Mouse (Mus musculus): ENCODE data around the gene Arhgap25.

DNA sequence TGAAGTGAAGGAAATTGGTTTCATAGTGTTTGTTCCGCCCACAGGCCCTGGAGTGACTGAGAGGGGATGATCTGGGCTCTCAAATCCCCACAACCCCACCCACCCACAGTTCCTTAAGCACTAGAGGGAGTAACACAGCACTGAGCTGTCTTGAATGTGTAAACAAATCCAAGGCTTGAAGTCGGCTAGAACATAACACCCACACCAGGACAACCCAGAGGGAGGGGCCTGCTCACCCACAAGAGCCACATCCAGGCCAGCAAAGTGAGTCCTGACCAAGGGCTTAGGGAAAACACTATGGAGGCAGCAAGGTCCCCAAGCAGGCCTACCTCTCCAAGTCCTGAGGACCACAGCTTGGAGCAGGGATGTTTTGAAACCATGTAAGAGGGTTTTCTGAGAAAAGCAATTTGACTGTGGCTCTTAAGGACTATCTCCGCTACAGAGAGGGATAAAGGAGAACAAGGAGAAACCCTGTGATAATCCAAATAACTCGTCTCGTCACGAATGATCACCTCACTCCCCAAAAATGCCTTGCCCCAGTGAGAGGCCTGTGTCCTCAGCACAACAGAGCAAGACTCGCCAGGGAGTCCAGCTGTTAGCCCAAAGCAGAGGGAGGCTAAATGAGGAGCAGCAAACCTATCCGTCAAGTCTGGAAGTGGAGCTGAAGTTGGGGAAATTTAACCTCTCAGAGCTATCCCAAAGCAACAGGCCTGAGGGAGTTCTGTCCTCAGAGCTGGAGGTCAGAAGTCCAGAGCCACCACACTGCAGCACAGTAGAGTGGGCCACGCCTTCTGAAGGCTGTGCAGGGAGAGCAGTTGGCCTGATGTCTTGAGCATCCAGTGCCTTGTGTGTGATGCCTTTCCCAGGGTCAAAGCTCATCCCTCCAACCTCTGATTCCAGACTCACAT lies 34.9 kb upstream of the Arhgap25 start:
- TF ChIP-seq CTCF (IDR thresholded peaks at IDR 0.05; ENCODE audit: control insufficient read depth, insufficient read depth, insufficient read length) (no peak), MAX (IDR thresholded peaks at IDR 0.05) (no peak), USF1 (IDR thresholded peaks at IDR 0.05; ENCODE audit: low read depth) (no peak), MYOG (IDR thresholded peaks at IDR 0.05; ENCODE audit: control insufficient read depth, extremely low read depth, insufficient read length) (no peak)

Measured in C2C12 (cell line).